Mouse (Mus musculus): Measurements from ENCODE around the gene C130050O18Rik.

The C130050O18Rik gene

GRCm38 (mm10) chr5:139459938-139460337 lies 54.9 kb downstream of the C130050O18Rik start:
- DNase-seq (ENCODE audit: low read depth, low spot score) = no peak

DNA sequence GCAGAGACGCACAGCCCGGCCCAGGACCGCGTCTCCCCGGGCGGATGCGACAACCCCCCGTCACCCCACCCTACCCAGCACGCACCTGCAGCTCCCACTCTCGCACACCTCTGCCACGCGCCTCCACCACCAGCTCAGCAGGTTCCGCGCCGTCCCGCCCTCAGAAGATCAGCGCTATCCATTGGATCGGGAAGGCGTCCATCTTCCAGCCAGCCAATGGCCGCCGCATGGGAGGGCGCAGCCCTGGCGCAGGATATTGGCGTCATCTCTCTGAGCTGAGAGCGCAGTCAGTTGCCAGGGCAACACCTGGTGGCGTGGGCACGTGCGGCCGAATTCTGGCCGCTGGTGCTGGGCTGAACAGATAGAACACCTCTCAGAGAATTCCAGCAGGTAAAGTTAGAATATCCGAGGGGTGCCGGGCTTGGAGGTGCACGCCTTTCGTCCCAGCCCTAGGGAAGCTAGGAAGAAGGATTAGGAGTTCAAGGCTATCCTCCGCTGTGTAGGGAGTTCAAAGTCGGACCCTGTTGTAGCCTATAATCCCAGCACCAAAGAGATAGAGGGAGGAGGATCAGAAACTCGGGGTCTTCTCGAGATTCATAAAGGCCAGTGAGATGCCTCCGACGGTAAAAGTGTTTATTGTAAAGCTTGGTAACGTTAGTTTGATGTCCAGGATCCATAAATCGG lies 55.4 kb downstream of the C130050O18Rik start, which contains the start of gene 3110082I17Rik:
3110082I17Rik (minus strand) TSS at position 144 of the 684 bp plus-strand sequence.
- peak; percentile 94 for DNase-seq (ENCODE audit: low read depth, low spot score)

DNA sequence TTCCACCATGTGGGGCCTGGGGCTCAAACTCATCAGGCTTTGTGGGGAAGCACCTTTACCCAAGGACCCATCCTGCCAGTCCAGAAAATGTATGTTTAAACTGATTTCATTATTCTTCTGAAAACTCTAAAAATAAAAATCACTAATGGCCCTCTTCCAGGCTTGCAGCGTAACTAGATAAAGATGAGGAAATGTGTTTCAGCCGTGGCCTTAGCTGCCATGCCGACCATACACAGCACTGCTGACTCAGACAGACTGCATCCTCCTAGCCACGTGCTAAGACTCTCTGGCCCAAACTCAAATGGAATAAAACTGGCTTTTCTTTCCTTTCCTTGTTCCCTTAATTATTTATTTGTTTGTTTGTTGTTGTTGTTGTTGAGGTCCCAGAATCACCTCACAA lies 59.8 kb downstream of the C130050O18Rik start:
- DNase-seq (ENCODE audit: low read depth, low spot score) = no peak
